Mouse (Mus musculus): ENCODE measurements around the gene 6030452D12Rik.

DNA sequence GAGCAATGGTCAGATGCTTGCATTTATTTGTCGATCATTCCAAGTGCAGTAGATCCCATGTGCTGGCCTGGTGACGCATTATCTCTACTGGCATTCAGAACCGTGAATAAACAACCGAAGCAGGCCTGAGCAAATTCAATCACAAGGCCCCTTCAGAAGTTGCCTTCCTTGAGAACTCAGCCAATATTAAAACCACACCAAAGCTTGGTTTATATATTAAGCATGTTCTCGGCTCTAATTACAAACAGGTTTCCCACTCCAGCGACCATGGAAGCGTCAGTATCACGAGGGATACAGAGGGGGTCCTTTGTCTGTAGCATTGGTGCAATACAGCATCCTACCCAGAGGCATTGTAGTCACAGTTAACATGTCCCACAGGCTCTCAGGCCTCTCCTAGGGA is 42.7 kb downstream of the 6030452D12Rik start:
- TF ChIP-seq CTCF (IDR thresholded peaks at IDR 0.05; ENCODE audit: low read depth): no peak
- no peak for TF ChIP-seq EP300 (optimal IDR thresholded peaks at IDR 0.05)

All from stomach, postnatal 0 days (tissue).